Mouse (Mus musculus): ENCODE measurements at regions not wholly inside any gene's neighbourhood (a gene's known extent, or its start where the extent isn't known, plus 50 kb on each side); places are given as distances from the start of the nearest gene placed in this dataset.
"Not testable (repeated sequence)": the region's sequence is repeated elsewhere in the genome, so short reads cannot be mapped to it uniquely, and the experiment has no call there.

DNA sequence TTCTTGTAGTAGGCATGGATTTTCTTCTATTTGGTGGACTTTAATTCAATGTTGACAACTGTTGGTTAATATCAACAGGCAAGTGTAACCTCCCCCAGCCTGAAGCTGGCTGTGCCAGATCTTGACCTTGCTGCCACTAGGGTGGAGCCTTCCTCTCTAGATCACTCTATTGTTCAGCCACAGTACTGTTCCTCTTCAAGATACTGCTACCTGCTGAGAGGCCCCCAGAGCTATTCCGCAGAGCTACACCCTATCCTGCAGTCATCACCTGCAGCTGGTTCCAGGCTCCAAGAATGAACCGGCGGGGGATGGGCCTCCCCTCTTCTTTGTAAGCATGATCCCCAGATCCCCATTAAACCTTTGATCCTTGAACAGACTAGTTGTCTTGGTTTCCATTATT lies 895.0 kb downstream of the Crisp4 start:
- Histone ChIP-seq H3K27ac (ENCODE audit: insufficient read depth, low read length) (peak overlapping the region; percentile 79), H3K27me3 (ENCODE audit: control insufficient read depth, insufficient read depth, low read length, poor library complexity, severe bottlenecking) (no peaks in the 10 kb centered on the region), H3K9ac (ENCODE audit: low read depth, poor library complexity, severe bottlenecking) (no peak overlapping the region), H3K9me3 (replicated peaks; ENCODE audit: control insufficient read depth, insufficient read depth, low read length, poor library complexity, severe bottlenecking) (no peaks in the 10 kb centered on the region), H3K4me3 (ENCODE audit: low read depth, low read length) (no peak overlapping the region), H3K36me3 (ENCODE audit: control insufficient read depth, insufficient read depth, low read length, poor library complexity, severe bottlenecking) (no peaks in the 10 kb centered on the region), H3K4me1 (ENCODE audit: control insufficient read depth, insufficient read depth, low read length) (no peaks in the 10 kb centered on the region)
- TF ChIP-seq POLR2A (IDR thresholded peaks at IDR 0.05; ENCODE audit: insufficient read depth, low read length) (no peak), EP300 (IDR thresholded peaks at IDR 0.05; ENCODE audit: insufficient read depth, low read depth, low read length) (peak; percentile 98)

DNA sequence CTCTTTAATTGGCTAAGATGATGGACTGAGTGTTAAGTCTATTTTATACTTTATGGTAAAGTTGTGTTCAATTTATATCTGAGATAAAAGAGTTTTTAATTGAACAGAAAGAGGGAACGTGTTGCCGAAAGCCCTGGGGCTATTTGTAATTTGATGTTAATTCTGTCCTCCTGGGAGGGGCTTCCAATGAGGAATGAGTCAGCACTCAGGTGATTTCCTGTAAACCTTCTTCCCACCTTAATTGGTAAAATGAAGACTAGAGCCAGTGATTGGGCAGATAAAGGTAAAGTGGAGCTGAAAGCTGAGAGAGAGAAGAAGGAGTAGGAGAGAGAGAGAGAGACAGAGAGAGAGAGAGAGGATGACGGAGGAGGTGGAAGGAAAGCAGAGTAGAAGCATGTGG lies 901.5 kb downstream of the Crisp4 start:
- H3K4me3 ChIP-seq (ENCODE audit: low read depth, low read length), result no peak overlapping the region
- no peak overlapping the region; the same call in 1 of the 2 replicates for H3K27ac ChIP-seq (ENCODE audit: insufficient read depth, low read length)
- H3K36me3 ChIP-seq (ENCODE audit: control insufficient read depth, insufficient read depth, low read length, poor library complexity, severe bottlenecking), result no peaks in the 10 kb centered on the region; the same call in 1 of the 2 replicates
- TF ChIP-seq CTCF (IDR thresholded peaks at IDR 0.05; ENCODE audit: low read depth, low read length) (no peak), POLR2A (IDR thresholded peaks at IDR 0.05; ENCODE audit: insufficient read depth, low read length) (no peak), EP300 (IDR thresholded peaks at IDR 0.05; ENCODE audit: insufficient read depth, low read depth, low read length) (no peak)
- H3K27me3 ChIP-seq (ENCODE audit: control insufficient read depth, insufficient read depth, low read length, poor library complexity, severe bottlenecking), result no peaks in the 10 kb centered on the region
- peaks cover 12% of the 10 kb centered on the region for H3K9me3 ChIP-seq (replicated peaks; ENCODE audit: control insufficient read depth, insufficient read depth, low read length, poor library complexity, severe bottlenecking)
- no peak overlapping the region for H3K9ac ChIP-seq (ENCODE audit: low read depth, poor library complexity, severe bottlenecking)
- no peaks in the 10 kb centered on the region for H3K4me1 ChIP-seq (ENCODE audit: control insufficient read depth, insufficient read depth, low read length)

DNA sequence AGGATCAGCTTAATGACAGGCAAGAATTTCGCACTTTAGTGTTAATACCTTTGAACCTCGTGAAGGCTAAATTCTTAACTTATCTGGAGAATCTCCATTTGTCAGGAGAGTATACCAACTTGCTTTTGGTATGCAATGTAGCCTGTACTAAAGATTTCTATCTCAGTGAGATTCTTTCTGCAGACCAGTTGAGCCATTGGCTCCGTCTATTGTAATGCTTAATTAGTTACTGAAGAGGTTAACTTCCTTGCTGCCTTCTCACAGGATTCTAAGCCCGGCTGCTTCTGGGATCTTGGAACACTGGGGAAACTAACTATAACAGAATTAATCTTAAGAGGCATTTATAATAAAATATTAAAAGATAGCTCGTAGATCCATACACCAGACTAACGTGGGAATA lies 905.4 kb downstream of the Crisp4 start:
- H3K4me3 ChIP-seq (ENCODE audit: low read depth, low read length); H3K36me3 ChIP-seq (ENCODE audit: control insufficient read depth, insufficient read depth, low read length, poor library complexity, severe bottlenecking); H3K27me3 ChIP-seq (ENCODE audit: control insufficient read depth, insufficient read depth, low read length, poor library complexity, severe bottlenecking); H3K27ac ChIP-seq (ENCODE audit: insufficient read depth, low read length); H3K9ac ChIP-seq (ENCODE audit: low read depth, poor library complexity, severe bottlenecking); H3K4me1 ChIP-seq (ENCODE audit: control insufficient read depth, insufficient read depth, low read length): not testable (repeated sequence)
- peaks cover 22% of the 10 kb centered on the region for H3K9me3 ChIP-seq (replicated peaks; ENCODE audit: control insufficient read depth, insufficient read depth, low read length, poor library complexity, severe bottlenecking)
